Mouse (Mus musculus) B cell, adult 67 days (primary cell): ENCODE results near the gene Tmem108. TPM values are rescaled to one million over a fixed set of nuclear protein-coding genes. Genes with fewer than 3 reads are reported as not detected.

Experiments used
- total RNA-seq, 2 experiments: library from RNA; stranded (reverse); gene quantifications; 4 replicates each; pipeline ENCODE4 v1.2.4; 2023

The Tmem108 gene
- 1 to 10 TPM; 9.8 to 9.9 TPM for total RNA-seq

DNA sequence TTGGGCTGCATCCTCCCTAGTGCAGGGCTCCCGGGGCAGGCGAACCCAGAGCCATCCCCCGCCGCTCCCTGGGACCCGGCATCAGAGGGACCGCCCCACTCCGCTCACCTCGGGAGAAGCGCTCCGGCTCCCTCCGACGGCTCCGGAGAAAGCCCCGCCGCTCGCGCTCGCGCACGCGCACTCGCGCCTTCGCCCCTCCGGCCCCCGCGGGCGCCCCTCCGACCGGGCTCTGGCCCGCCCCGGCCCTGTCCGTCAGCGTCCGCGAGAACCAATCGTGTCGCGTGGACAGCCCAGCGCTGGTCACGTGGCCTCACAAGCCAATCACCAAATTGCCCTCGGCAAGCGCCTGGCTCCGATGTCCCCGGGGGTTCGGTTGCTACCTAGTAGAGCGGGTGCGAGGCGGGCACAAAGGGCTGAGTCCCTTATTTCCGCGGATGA is at the start of gene Tmem108:
TSS of gene Tmem108 (minus strand) at position 191 of the 438 bp plus-strand sequence.

DNA sequence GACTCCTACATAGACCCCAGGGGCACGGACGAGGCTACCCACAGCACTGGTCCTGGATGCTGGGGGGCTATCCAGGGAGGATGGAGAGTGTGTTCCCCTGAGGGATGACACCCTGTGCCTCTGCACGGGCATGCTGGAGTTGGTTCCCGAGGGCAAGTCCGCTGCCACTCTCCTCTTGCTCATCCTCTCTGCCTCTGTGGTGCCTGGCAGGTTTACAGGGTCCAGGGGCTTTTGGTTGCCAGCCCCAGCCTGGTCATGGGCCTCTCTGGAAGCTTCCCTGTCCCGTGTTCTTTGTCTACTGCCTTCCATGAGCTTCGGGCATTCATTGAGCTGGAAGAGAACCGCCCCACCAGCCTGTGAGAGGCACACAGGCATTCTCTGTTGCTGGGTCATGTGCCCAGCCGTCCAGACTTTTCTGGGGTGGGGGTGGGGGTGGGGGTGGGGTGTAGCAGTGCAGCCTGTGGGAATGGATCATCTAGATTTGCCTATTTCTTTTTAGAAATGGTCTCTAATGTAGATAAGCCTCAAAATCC is 281.5 kb downstream of the Tmem108 start, which contains the start of gene Bfsp2:
TSS of gene Bfsp2 (minus strand) at position 377 of the 533 bp plus-strand sequence.

Other genes starting within 250 kb of the Tmem108 start
- 1 to 10 TPM; 5.5 to 8.8 TPM for gene Nphp3, start 240.7 kb upstream of the Tmem108 start, total RNA-seq